Mouse (Mus musculus): Measurements from ENCODE around the gene Anxa7. TPM values are rescaled to one million over a fixed set of nuclear protein-coding genes. Genes with fewer than 3 reads are reported as not detected.

The Anxa7 gene
- polyA plus RNA-seq, 1 experiment from 2014 or later: 25.1 TPM

GRCm38 (mm10) chr14:20482051-20482751, 2.3 kb upstream of the Anxa7 start:
- H3K4me2 ChIP-seq (ENCODE audit: low read depth, severe bottlenecking): no peak overlapping the region
- 0 out of 2 replicates have a peak, but pooled peaks cover 3% of the 10 kb centered on the region for H3K4me1 ChIP-seq (ENCODE audit: control insufficient read depth, insufficient read depth, low read length)
- no peak overlapping the region for H3K9ac ChIP-seq (ENCODE audit: low read length)
- H3K27me3 ChIP-seq (ENCODE audit: control insufficient read depth, insufficient read depth, low read length): no peaks in the 10 kb centered on the region
- peaks cover 3% of the 10 kb centered on the region for H3K36me3 ChIP-seq (ENCODE audit: control insufficient read depth, insufficient read depth, low read length)
- H3K27ac ChIP-seq (replicated peaks; ENCODE audit: low read depth, low read length): no peak overlapping the region
- 91% methylated on average over 7 of the region's 7 CpGs for WGBS
- no peaks in the 10 kb centered on the region for H3K9me3 ChIP-seq (ENCODE audit: control insufficient read depth, low read length)
- ATAC-seq (ENCODE audit: insufficient number of reproducible peaks, low FRiP score, low TSS enrichment, low read depth) (no peak), DNase-seq (ENCODE audit: low spot score) (no peak)
- no peak overlapping the region for H3K4me3 ChIP-seq (ENCODE audit: low read depth, low read length)

- no peak for ATAC-seq (ENCODE audit: insufficient number of reproducible peaks, low FRiP score, low TSS enrichment, low read depth)
- Histone ChIP-seq H3K4me3 (ENCODE audit: low read depth, low read length) (no peak overlapping the region), H3K4me2 (ENCODE audit: low read depth, severe bottlenecking) (no peak overlapping the region), H3K27me3 (ENCODE audit: control insufficient read depth, insufficient read depth, low read length) (no peaks in the 10 kb centered on the region), H3K27ac (replicated peaks; ENCODE audit: low read depth, low read length) (no peak overlapping the region), H3K36me3 (ENCODE audit: control insufficient read depth, insufficient read depth, low read length) (no peaks in the 10 kb centered on the region; the same call in none of the 2 replicates), H3K9me3 (ENCODE audit: control insufficient read depth, low read length) (no peaks in the 10 kb centered on the region), H3K4me1 (ENCODE audit: control insufficient read depth, insufficient read depth, low read length) (0 out of 2 replicates have a peak, but pooled peaks cover 3% of the 10 kb centered on the region), H3K9ac (ENCODE audit: low read length) (no peak overlapping the region)
- WGBS: 18% methylated on average over 5 of the region's 5 CpGs
- peak; percentile 39 for DNase-seq (ENCODE audit: low spot score)
These were observed 1.3 kb upstream of the Anxa7 start for GRCm38 (mm10) chr14:20481211-20481610.

- Histone ChIP-seq H3K27ac (replicated peaks; ENCODE audit: low read depth, low read length) (no peak overlapping the region), H3K9ac (ENCODE audit: low read length) (no peak overlapping the region), H3K4me1 (ENCODE audit: control insufficient read depth, insufficient read depth, low read length) (0 out of 2 replicates have a peak, but pooled peaks cover 3% of the 10 kb centered on the region), H3K4me3 (ENCODE audit: low read depth, low read length) (peak overlapping the region; percentile 68), H3K9me3 (ENCODE audit: control insufficient read depth, low read length) (no peaks in the 10 kb centered on the region), H3K27me3 (ENCODE audit: control insufficient read depth, insufficient read depth, low read length) (no peaks in the 10 kb centered on the region), H3K4me2 (ENCODE audit: low read depth, severe bottlenecking) (peak overlapping the region; percentile 79), H3K36me3 (ENCODE audit: control insufficient read depth, insufficient read depth, low read length) (no peaks in the 10 kb centered on the region; the same call in none of the 2 replicates)
- WGBS: 54% methylated on average over 1 of the region's 1 CpGs
- DNase-seq (ENCODE audit: low spot score): no peak
- ATAC-seq (ENCODE audit: insufficient number of reproducible peaks, low FRiP score, low TSS enrichment, low read depth): no peak
These were observed 254 bp upstream of the Anxa7 start for GRCm38 (mm10) chr14:20480195-20480579.

GRCm38 (mm10) chr14:20478801-20479200, 1.1 kb downstream of the Anxa7 start:
- DNase-seq (ENCODE audit: low spot score) (peak; percentile 29), ATAC-seq (ENCODE audit: insufficient number of reproducible peaks, low FRiP score, low TSS enrichment, low read depth) (no peak)
- no peaks in the 10 kb centered on the region; the same call in none of the 2 replicates for H3K36me3 ChIP-seq (ENCODE audit: control insufficient read depth, insufficient read depth, low read length)
- no peaks in the 10 kb centered on the region for H3K9me3 ChIP-seq (ENCODE audit: control insufficient read depth, low read length)
- 0 out of 2 replicates have a peak, but pooled peaks cover 3% of the 10 kb centered on the region for H3K4me1 ChIP-seq (ENCODE audit: control insufficient read depth, insufficient read depth, low read length)
- no peak overlapping the region for H3K27ac ChIP-seq (replicated peaks; ENCODE audit: low read depth, low read length)
- H3K27me3 ChIP-seq (ENCODE audit: control insufficient read depth, insufficient read depth, low read length): no peaks in the 10 kb centered on the region
- no peak overlapping the region for H3K9ac ChIP-seq (ENCODE audit: low read length)
- H3K4me2 ChIP-seq (ENCODE audit: low read depth, severe bottlenecking): peak overlapping the region; percentile 79
- H3K4me3 ChIP-seq (ENCODE audit: low read depth, low read length): peak overlapping the region; percentile 68
- WGBS: 4% methylated on average over 7 of the region's 7 CpGs

- Histone ChIP-seq H3K9me3 (ENCODE audit: control insufficient read depth, low read length) (no peaks in the 10 kb centered on the region), H3K27ac (replicated peaks; ENCODE audit: low read depth, low read length) (no peak overlapping the region), H3K4me1 (ENCODE audit: control insufficient read depth, insufficient read depth, low read length) (0 out of 2 replicates have a peak, but pooled peaks cover 3% of the 10 kb centered on the region), H3K4me3 (ENCODE audit: low read depth, low read length) (no peak overlapping the region), H3K9ac (ENCODE audit: low read length) (no peak overlapping the region), H3K36me3 (ENCODE audit: control insufficient read depth, insufficient read depth, low read length) (no peaks in the 10 kb centered on the region; the same call in 1 of the 2 replicates), H3K27me3 (ENCODE audit: control insufficient read depth, insufficient read depth, low read length) (no peaks in the 10 kb centered on the region), H3K4me2 (ENCODE audit: low read depth, severe bottlenecking) (peak overlapping the region; percentile 79; the same call in 1 of the 2 replicates)
- no peak for ATAC-seq (ENCODE audit: insufficient number of reproducible peaks, low FRiP score, low TSS enrichment, low read depth)
- no peak for DNase-seq (ENCODE audit: low spot score)
- WGBS: 26% methylated on average over 3 of the region's 3 CpGs
These were observed 1.5 kb downstream of the Anxa7 start for GRCm38 (mm10) chr14:20478385-20478784.

- H3K36me3 ChIP-seq (ENCODE audit: control insufficient read depth, insufficient read depth, low read length): no peaks in the 10 kb centered on the region; the same call in 1 of the 2 replicates
- WGBS: 16% methylated on average over 4 of the region's 4 CpGs
- H3K9me3 ChIP-seq (ENCODE audit: control insufficient read depth, low read length): no peaks in the 10 kb centered on the region
These were observed 2.5 kb downstream of the Anxa7 start for GRCm38 (mm10) chr14:20477261-20478025.

GRCm38 (mm10) chr14:20460216-20460615, 19.7 kb downstream of the Anxa7 start:
- Histone ChIP-seq H3K4me1 (ENCODE audit: control insufficient read depth, insufficient read depth, low read length) (no peaks in the 10 kb centered on the region), H3K36me3 (ENCODE audit: control insufficient read depth, insufficient read depth, low read length) (0 out of 2 replicates have a peak, but pooled peaks cover 2% of the 10 kb centered on the region), H3K9ac (ENCODE audit: low read length) (no peak overlapping the region), H3K9me3 (ENCODE audit: control insufficient read depth, low read length) (no peaks in the 10 kb centered on the region), H3K4me3 (ENCODE audit: low read depth, low read length) (no peak overlapping the region), H3K27me3 (ENCODE audit: control insufficient read depth, insufficient read depth, low read length) (no peaks in the 10 kb centered on the region), H3K4me2 (ENCODE audit: low read depth, severe bottlenecking) (no peak overlapping the region), H3K27ac (replicated peaks; ENCODE audit: low read depth, low read length) (no peak overlapping the region)
- DNase-seq (ENCODE audit: low spot score): no peak
- 75% methylated on average over 14 of the region's 14 CpGs for WGBS
- ATAC-seq (ENCODE audit: insufficient number of reproducible peaks, low FRiP score, low TSS enrichment, low read depth): no peak

More at GRCm38 (mm10) chr14:20477261-20478025, 2.5 kb downstream of the Anxa7 start:
- no peaks in the 10 kb centered on the region for H3K27me3 ChIP-seq (ENCODE audit: control insufficient read depth, insufficient read depth, low read length)
- no peak overlapping the region for H3K9ac ChIP-seq (ENCODE audit: low read length)
- no peak overlapping the region for H3K4me2 ChIP-seq (ENCODE audit: low read depth, severe bottlenecking)
- no peak overlapping the region for H3K27ac ChIP-seq (replicated peaks; ENCODE audit: low read depth, low read length)
- 0 out of 2 replicates have a peak, but pooled peaks cover 3% of the 10 kb centered on the region for H3K4me1 ChIP-seq (ENCODE audit: control insufficient read depth, insufficient read depth, low read length)
- H3K4me3 ChIP-seq (ENCODE audit: low read depth, low read length): no peak overlapping the region
- DNase-seq (ENCODE audit: low spot score) (no peak), ATAC-seq (ENCODE audit: insufficient number of reproducible peaks, low FRiP score, low TSS enrichment, low read depth) (no peak)

- no peaks in the 10 kb centered on the region for H3K9me3 ChIP-seq (ENCODE audit: control insufficient read depth, low read length)
- ATAC-seq (ENCODE audit: insufficient number of reproducible peaks, low FRiP score, low TSS enrichment, low read depth) (no peak), DNase-seq (ENCODE audit: low spot score) (no peak)
- no peak overlapping the region for H3K9ac ChIP-seq (ENCODE audit: low read length)
- no peaks in the 10 kb centered on the region for H3K36me3 ChIP-seq (ENCODE audit: control insufficient read depth, insufficient read depth, low read length)
- no peaks in the 10 kb centered on the region for H3K4me1 ChIP-seq (ENCODE audit: control insufficient read depth, insufficient read depth, low read length)
- H3K4me2 ChIP-seq (ENCODE audit: low read depth, severe bottlenecking): no peak overlapping the region
- no peak overlapping the region for H3K27ac ChIP-seq (replicated peaks; ENCODE audit: low read depth, low read length)
- 96% methylated on average over 9 of the region's 9 CpGs for WGBS
- H3K27me3 ChIP-seq (ENCODE audit: control insufficient read depth, insufficient read depth, low read length): no peaks in the 10 kb centered on the region
- no peak overlapping the region for H3K4me3 ChIP-seq (ENCODE audit: low read depth, low read length)
These were observed 21.6 kb downstream of the Anxa7 start for GRCm38 (mm10) chr14:20458378-20458777.

Measured in limb, embryonic 11.5 days (tissue).